Mouse (Mus musculus): ENCODE results near the gene Cnn2. TPM values are rescaled to one million over a fixed set of nuclear protein-coding genes. Genes with fewer than 3 reads are reported as not detected.

Gene Cnn2
- polyA plus RNA-seq, 1 experiment: 55.5 TPM

GRCm38 (mm10) chr10:79959847-79960601 lies 28.4 kb upstream of the Cnn2 start, which contains the start of gene Wdr18:
Gene Wdr18 (plus strand): TSS chr10:79960152.
- peaks cover 5% of the 10 kb centered on the region; the same call in 1 of the 2 replicates for H3K4me1 ChIP-seq (ENCODE audit: control insufficient read depth, insufficient read depth, low read length)
- peak within 1 kb of the TSS; percentile 15; the same call in 1 of the 2 replicates for H3K27ac ChIP-seq (ENCODE audit: insufficient read depth, low read depth, low read length)
- peak; percentile 100 for DNase-seq
- under 1% methylated on average over 61 of the region's 61 CpGs for WGBS
- no peaks in the 10 kb centered on the region for H3K36me3 ChIP-seq (ENCODE audit: control insufficient read depth, insufficient read depth, low read length)
- no peaks in the 10 kb centered on the region for H3K27me3 ChIP-seq (replicated peaks; ENCODE audit: control insufficient read depth, insufficient read depth, low read length)
- peak within 1 kb of the TSS; percentile 85 for H3K4me3 ChIP-seq (ENCODE audit: insufficient read depth, low read depth, low read length)
- TF ChIP-seq POLR2A (IDR thresholded peaks at IDR 0.05; ENCODE audit: low read depth, low read length) (no peak), CTCF (conservative IDR thresholded peaks at IDR 0.05; ENCODE audit: insufficient read depth, insufficient read length, low read depth, low read length) (peak; percentile 99)

GRCm38 (mm10) chr10:79960671-79961294 lies 27.6 kb upstream of the Cnn2 start:
- no peaks in the 10 kb centered on the region for H3K36me3 ChIP-seq (ENCODE audit: control insufficient read depth, insufficient read depth, low read length)
- WGBS: 7% methylated on average over 10 of the region's 10 CpGs
- DNase-seq: no peak
- no peaks in the 10 kb centered on the region for H3K27me3 ChIP-seq (replicated peaks; ENCODE audit: control insufficient read depth, insufficient read depth, low read length)
- TF ChIP-seq CTCF (conservative IDR thresholded peaks at IDR 0.05; ENCODE audit: insufficient read depth, insufficient read length, low read depth, low read length): no peak
- no peak for TF ChIP-seq POLR2A (IDR thresholded peaks at IDR 0.05; ENCODE audit: low read depth, low read length)
- no peak overlapping the region for H3K27ac ChIP-seq (ENCODE audit: insufficient read depth, low read depth, low read length)
- peaks cover 5% of the 10 kb centered on the region; the same call in 1 of the 2 replicates for H3K4me1 ChIP-seq (ENCODE audit: control insufficient read depth, insufficient read depth, low read length)
- peak overlapping the region; percentile 85 for H3K4me3 ChIP-seq (ENCODE audit: insufficient read depth, low read depth, low read length)

DNA sequence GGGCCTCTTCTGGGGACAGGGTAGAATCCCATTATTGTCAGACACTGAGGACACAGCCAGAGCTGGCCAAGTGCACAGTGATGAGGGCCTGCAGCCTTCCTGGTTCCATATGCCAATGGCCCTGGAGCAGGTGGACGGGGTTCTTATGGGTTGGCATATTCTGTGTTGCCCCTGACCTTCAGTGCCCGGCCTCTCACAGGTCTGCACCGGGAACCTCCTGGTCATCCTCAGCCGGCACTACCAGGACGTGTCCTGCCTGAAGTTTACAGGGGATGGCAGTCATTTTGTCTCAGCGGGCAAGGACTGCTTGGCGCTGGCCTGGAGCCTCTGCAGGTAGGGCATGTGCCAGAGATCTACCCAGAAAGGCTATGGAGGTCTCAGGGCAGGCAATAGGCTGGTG lies 23.7 kb upstream of the Cnn2 start:
- no peak overlapping the region for H3K4me3 ChIP-seq (ENCODE audit: insufficient read depth, low read depth, low read length)
- peaks cover 24% of the 10 kb centered on the region for H3K4me1 ChIP-seq (ENCODE audit: control insufficient read depth, insufficient read depth, low read length)
- no peaks in the 10 kb centered on the region for H3K36me3 ChIP-seq (ENCODE audit: control insufficient read depth, insufficient read depth, low read length)
- DNase-seq: no peak
- no peak overlapping the region for H3K27ac ChIP-seq (ENCODE audit: insufficient read depth, low read depth, low read length)
- H3K27me3 ChIP-seq (replicated peaks; ENCODE audit: control insufficient read depth, insufficient read depth, low read length): no peaks in the 10 kb centered on the region
- WGBS: 96% methylated on average over 7 of the region's 7 CpGs
- TF ChIP-seq CTCF (conservative IDR thresholded peaks at IDR 0.05; ENCODE audit: insufficient read depth, insufficient read length, low read depth, low read length) (no peak), POLR2A (IDR thresholded peaks at IDR 0.05; ENCODE audit: low read depth, low read length) (no peak)

DNA sequence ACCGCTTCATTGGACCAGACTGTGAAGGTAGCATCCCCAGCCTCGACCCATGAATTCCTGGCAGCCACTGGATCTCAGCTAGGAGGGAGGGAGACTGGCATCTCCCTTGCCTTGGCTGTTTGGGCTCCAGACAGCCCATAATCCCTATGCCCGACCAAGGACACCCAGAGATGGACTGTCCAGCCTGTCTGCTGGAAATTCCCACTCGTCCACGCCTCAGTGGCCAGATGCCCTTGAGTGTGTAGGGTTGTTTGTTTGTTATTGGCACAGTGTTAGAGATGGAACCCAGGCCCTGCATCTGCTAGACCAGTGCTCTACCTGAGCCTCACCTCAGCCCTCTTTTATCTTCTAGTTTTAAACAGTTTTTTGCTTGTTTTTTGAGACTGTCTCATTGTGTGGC lies 23.1 kb upstream of the Cnn2 start:
- Histone ChIP-seq H3K36me3 (ENCODE audit: control insufficient read depth, insufficient read depth, low read length) (no peaks in the 10 kb centered on the region), H3K27ac (ENCODE audit: insufficient read depth, low read depth, low read length) (no peak overlapping the region), H3K4me1 (ENCODE audit: control insufficient read depth, insufficient read depth, low read length) (peaks cover 25% of the 10 kb centered on the region), H3K4me3 (ENCODE audit: insufficient read depth, low read depth, low read length) (no peak overlapping the region), H3K27me3 (replicated peaks; ENCODE audit: control insufficient read depth, insufficient read depth, low read length) (no peaks in the 10 kb centered on the region)
- no peak for TF ChIP-seq POLR2A (IDR thresholded peaks at IDR 0.05; ENCODE audit: low read depth, low read length)
- no peak for TF ChIP-seq CTCF (conservative IDR thresholded peaks at IDR 0.05; ENCODE audit: insufficient read depth, insufficient read length, low read depth, low read length)
- 59% methylated on average over 5 of the region's 5 CpGs for WGBS
- no peak for DNase-seq

- peak overlapping the region; percentile 82 for H3K27ac ChIP-seq (ENCODE audit: insufficient read depth, low read depth, low read length)
- peak; percentile 95 for DNase-seq
These were observed 21.4 kb upstream of the Cnn2 start for GRCm38 (mm10) chr10:79966886-79967400.

GRCm38 (mm10) chr10:79968181-79968580 lies 20.2 kb upstream of the Cnn2 start:
- no peak for TF ChIP-seq POLR2A (IDR thresholded peaks at IDR 0.05; ENCODE audit: low read depth, low read length)
- H3K4me3 ChIP-seq (ENCODE audit: insufficient read depth, low read depth, low read length): no peak overlapping the region
- DNase-seq: no peak
- peaks cover 22% of the 10 kb centered on the region for H3K4me1 ChIP-seq (ENCODE audit: control insufficient read depth, insufficient read depth, low read length)
- no peaks in the 10 kb centered on the region for H3K36me3 ChIP-seq (ENCODE audit: control insufficient read depth, insufficient read depth, low read length)
- WGBS: 85% methylated on average over 1 of the region's 1 CpGs
- no peaks in the 10 kb centered on the region for H3K27me3 ChIP-seq (replicated peaks; ENCODE audit: control insufficient read depth, insufficient read depth, low read length)
- H3K27ac ChIP-seq (ENCODE audit: insufficient read depth, low read depth, low read length): peak overlapping the region; percentile 18

More at GRCm38 (mm10) chr10:79966886-79967400, 21.4 kb upstream of the Cnn2 start:
- no peaks in the 10 kb centered on the region for H3K27me3 ChIP-seq (replicated peaks; ENCODE audit: control insufficient read depth, insufficient read depth, low read length)
- no peak for TF ChIP-seq POLR2A (IDR thresholded peaks at IDR 0.05; ENCODE audit: low read depth, low read length)
- no peak for TF ChIP-seq CTCF (conservative IDR thresholded peaks at IDR 0.05; ENCODE audit: insufficient read depth, insufficient read length, low read depth, low read length)
- WGBS: 65% methylated on average over 5 of the region's 5 CpGs
- H3K4me1 ChIP-seq (ENCODE audit: control insufficient read depth, insufficient read depth, low read length): peaks cover 22% of the 10 kb centered on the region
- no peaks in the 10 kb centered on the region for H3K36me3 ChIP-seq (ENCODE audit: control insufficient read depth, insufficient read depth, low read length)
- peak overlapping the region; percentile 16; the same call in 1 of the 2 replicates for H3K4me3 ChIP-seq (ENCODE audit: insufficient read depth, low read depth, low read length)

GRCm38 (mm10) chr10:79969124-79969568 lies 19.2 kb upstream of the Cnn2 start:
- Histone ChIP-seq H3K27me3 (replicated peaks; ENCODE audit: control insufficient read depth, insufficient read depth, low read length) (no peaks in the 10 kb centered on the region), H3K4me1 (ENCODE audit: control insufficient read depth, insufficient read depth, low read length) (peaks cover 22% of the 10 kb centered on the region), H3K36me3 (ENCODE audit: control insufficient read depth, insufficient read depth, low read length) (no peaks in the 10 kb centered on the region), H3K4me3 (ENCODE audit: insufficient read depth, low read depth, low read length) (no peak overlapping the region), H3K27ac (ENCODE audit: insufficient read depth, low read depth, low read length) (0 out of 2 replicates have a peak overlapping the region, but pooled peaks have one; percentile 15)
- peak; percentile 86 for DNase-seq
- 21% methylated on average over 3 of the region's 3 CpGs for WGBS
- no peak for TF ChIP-seq POLR2A (IDR thresholded peaks at IDR 0.05; ENCODE audit: low read depth, low read length)
- TF ChIP-seq CTCF (conservative IDR thresholded peaks at IDR 0.05; ENCODE audit: insufficient read depth, insufficient read length, low read depth, low read length): 0 out of 2 replicates have a peak, but pooled peaks have one; percentile 0

Measured in kidney, adult 2 months (tissue).